Mouse (Mus musculus) midbrain, postnatal 0 days (tissue): ENCODE data around the gene Lpar1. TPM values are rescaled to one million over a fixed set of nuclear protein-coding genes. Genes with fewer than 3 reads are reported as not detected.

Source experiments
- ATAC-seq: fragments of 200-750 bp; cut with Nextera tagmentation; 2 replicates; pipeline ENCODE4 v1.8.0; 2017; ENCODE audit warnings: moderate number of reproducible peaks, mild to moderate bottlenecking, moderate TSS enrichment, moderate library complexity; ENCODE audit not compliant: low FRiP score
- DNase-seq: peaks from one replicate; pipeline ENCODE4 v3.0.0-alpha.2; 2015; ENCODE audit warnings: low spot score
- H3K27ac ChIP-seq: fragments of 300-500 bp; sonication (generic); 2 replicates; pipeline ENCODE4 v1.5.1; 2014; ENCODE audit warnings: low read depth, mild to moderate bottlenecking, low read length, mixed read lengths
- H3K27me3 ChIP-seq: fragments of 300-500 bp; sonication (generic); 2 replicates; pipeline ENCODE4 v1.6.1; 2014; ENCODE audit warnings: low read length, control low read depth, mixed read lengths; ENCODE audit not compliant: insufficient read depth
- H3K36me3 ChIP-seq: fragments of 300-500 bp; sonication (generic); 2 replicates; pipeline ENCODE4 v1.6.1; 2014; ENCODE audit warnings: low read length, control low read depth, mixed read lengths; ENCODE audit not compliant: insufficient read depth
- H3K4me1 ChIP-seq: fragments of 300-500 bp; sonication (generic); 2 replicates; pipeline ENCODE4 v1.6.1; 2014; ENCODE audit warnings: mild to moderate bottlenecking, control low read depth, antibody characterized with exemption, low read length, mixed read lengths; ENCODE audit not compliant: insufficient read depth
- H3K4me2 ChIP-seq: fragments of 300-500 bp; sonication (generic); 2 replicates; pipeline ENCODE4 v1.6.1; 2014; ENCODE audit warnings: low read depth, mild to moderate bottlenecking, low read length, mixed read lengths; ENCODE audit not compliant: poor library complexity, severe bottlenecking
- H3K4me3 ChIP-seq: fragments of 300-500 bp; sonication (generic); 2 replicates; pipeline ENCODE4 v1.5.1; 2014; ENCODE audit warnings: low read depth, mild to moderate bottlenecking, low read length, moderate library complexity
- H3K9ac ChIP-seq: fragments of 300-500 bp; sonication (generic); replicated peaks from 2 replicates; pipeline ENCODE4 v1.6.1; 2014; ENCODE audit warnings: mild to moderate bottlenecking, low read length, moderate library complexity, mixed read lengths; ENCODE audit not compliant: poor library complexity, severe bottlenecking
- H3K9me3 ChIP-seq: fragments of 300-500 bp; sonication (generic); 2 replicates; pipeline ENCODE4 v1.6.1; 2016; ENCODE audit warnings: low read length, control low read depth
- CTCF ChIP-seq: IDR thresholded peaks from 2 replicates; pipeline ENCODE4 v1.5.1; 2016; ENCODE audit warnings: antibody characterized with exemption, mild to moderate bottlenecking
- WGBS: fragments of 180-500 bp; shearing (Covaris S2); extraction: QIAGEN DNeasy Blood & Tissue Kit; methylation state at CpG from one replicate; pipeline ENCODE4 v1.1.7; 2014; 5-methylcytosine and 5-hydroxymethylcytosine counted together
- polyA plus RNA-seq: library from polyadenylated mRNA; unstranded; fragments of >200 nt; fragmentation: Nextera tagmentation; extraction: Ambion mirVana; gene quantifications from 2 replicates; pipeline ENCODE4 v1.2.1, GENCODE M21; 2015
- total RNA-seq: library from RNA; depleted of rRNA; stranded (reverse); fragments of >200 nt; gene quantifications from 2 replicates; pipeline ENCODE4 v1.2.3, GENCODE M21; 2014

The Lpar1 gene
- total and polyA plus RNA-seq, 2 experiments from 2014 or later, result 19.1 to 28.7 TPM

DNA sequence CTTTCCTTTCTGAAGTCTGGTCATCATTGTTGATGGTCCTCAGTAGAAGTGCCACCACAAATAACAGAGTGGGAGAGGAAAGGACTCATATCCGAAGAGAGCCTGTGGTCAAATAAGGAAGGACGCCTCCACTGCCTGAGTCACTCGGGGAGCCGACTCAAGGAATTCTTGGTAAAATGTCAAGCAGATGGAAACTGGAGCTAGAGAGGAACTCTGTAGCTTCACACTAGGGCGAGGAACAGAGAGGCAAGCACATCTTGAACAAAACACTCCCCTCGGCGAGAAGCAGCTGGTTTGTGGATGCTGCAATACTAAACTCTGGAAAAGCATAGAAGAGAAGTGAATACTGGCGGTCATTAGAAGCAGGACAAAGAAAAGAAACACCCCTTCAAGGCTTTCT, 76.0 kb downstream of the Lpar1 start:
- no peak for ATAC-seq
- no peaks in the 10 kb centered on the region for H3K36me3 ChIP-seq
- DNase-seq, result no peak
- H3K4me3 ChIP-seq, result no peak overlapping the region
- TF ChIP-seq CTCF, result no peak
- no peaks in the 10 kb centered on the region for H3K9me3 ChIP-seq
- H3K4me1 ChIP-seq, result no peaks in the 10 kb centered on the region
- H3K4me2 ChIP-seq, result no peak overlapping the region
- 94% methylated on average over 8 of the region's 8 CpGs for WGBS
- H3K9ac ChIP-seq, result no peak overlapping the region
- no peak overlapping the region for H3K27ac ChIP-seq
- no peaks in the 10 kb centered on the region for H3K27me3 ChIP-seq

DNA sequence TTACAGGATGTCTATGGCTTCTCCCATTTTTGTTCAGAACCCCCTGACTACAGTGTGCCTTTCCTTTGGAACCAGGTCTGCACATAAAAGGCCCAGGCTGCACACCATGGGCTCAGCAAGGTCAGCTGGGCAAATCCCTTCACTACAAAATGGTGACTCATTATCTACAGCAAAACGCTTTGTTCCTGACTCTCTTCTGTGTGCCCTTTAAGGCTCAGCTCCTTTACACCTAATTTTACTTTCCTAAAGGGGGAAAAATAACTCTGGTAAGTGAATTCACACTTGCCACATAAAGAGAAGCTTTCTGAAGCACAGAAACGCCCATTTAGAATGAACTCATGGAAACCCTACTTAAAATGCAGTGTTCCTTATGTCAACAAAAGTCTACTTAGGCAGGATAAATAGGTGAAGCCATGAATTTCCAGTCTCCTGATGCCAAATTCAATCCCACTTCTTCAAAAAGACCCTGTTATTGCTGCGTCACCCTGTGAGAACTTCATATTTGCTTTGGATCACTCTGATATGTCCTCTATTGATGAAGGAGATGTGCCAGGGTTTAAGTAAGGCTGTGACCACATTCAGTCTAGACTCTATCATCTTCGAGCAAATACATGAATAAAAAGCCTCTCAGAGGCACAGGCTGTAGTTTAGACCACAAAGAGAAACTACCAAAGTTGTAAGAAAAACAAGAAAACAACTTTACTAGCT, 82.3 kb downstream of the Lpar1 start:
- WGBS, result 66% methylated on average over 4 of the region's 4 CpGs
- H3K4me2 ChIP-seq, result no peak overlapping the region
- ATAC-seq, result no peak

DNA sequence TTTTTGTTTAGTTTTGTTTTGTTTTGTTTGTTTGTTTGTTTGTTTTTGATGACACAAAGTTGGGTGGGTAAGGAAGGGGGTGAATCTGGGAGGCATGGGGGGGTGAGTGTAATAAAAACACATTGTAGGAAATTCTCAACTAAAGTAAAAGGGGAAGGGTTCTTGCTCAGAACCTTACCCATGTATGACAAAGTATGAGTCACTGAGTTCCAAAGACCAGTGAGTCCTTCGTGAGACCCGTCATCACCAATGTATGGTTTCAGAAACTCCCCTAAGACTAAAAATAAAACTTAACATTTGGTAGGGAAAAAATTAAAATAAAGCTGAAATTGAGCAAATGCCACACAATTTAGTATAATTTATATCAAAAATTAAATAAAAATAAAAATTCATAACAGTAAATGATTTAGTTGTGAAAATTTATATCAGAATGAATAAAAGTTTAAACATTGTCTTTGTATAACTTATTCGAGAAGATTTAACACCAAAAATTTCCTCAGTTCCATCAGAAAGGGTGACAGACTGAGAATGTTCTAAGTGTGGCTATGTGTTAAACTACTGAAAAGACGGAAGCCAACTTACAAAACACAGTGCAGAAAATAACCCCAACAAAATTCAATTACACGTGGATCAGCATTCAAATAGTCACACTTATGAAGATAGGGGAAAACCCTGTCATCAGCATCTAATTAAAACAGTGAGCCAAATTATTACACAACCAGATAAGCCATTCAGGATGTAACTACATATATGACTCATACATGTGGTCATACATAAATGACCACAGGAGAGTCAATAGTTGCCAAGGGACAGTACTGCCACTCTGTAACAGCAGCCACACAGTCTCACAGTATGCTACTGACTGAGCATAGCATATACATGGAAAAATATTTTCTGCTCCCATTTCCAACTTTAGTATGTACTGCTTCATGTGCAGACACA, 83.8 kb downstream of the Lpar1 start:
- H3K27me3 ChIP-seq, result no peaks in the 10 kb centered on the region
- no peak overlapping the region for H3K4me3 ChIP-seq
- no peaks in the 10 kb centered on the region for H3K36me3 ChIP-seq
- 95% methylated on average over 5 of the region's 5 CpGs for WGBS
- H3K9me3 ChIP-seq, result no peaks in the 10 kb centered on the region
- H3K4me2 ChIP-seq, result no peak overlapping the region
- TF ChIP-seq CTCF, result no peak
- ATAC-seq, result no peak
- H3K4me1 ChIP-seq, result no peaks in the 10 kb centered on the region
- no peak for DNase-seq
- H3K27ac ChIP-seq, result no peak overlapping the region
- H3K9ac ChIP-seq, result no peak overlapping the region

More for the DNA sequence above, 82.3 kb downstream of the Lpar1 start:
- DNase-seq, result no peak
- no peak overlapping the region for H3K9ac ChIP-seq
- no peaks in the 10 kb centered on the region for H3K27me3 ChIP-seq
- H3K4me1 ChIP-seq, result no peaks in the 10 kb centered on the region
- H3K36me3 ChIP-seq, result no peaks in the 10 kb centered on the region
- H3K4me3 ChIP-seq, result no peak overlapping the region
- H3K27ac ChIP-seq, result no peak overlapping the region
- TF ChIP-seq CTCF, result no peak
- H3K9me3 ChIP-seq, result no peaks in the 10 kb centered on the region

- TF ChIP-seq CTCF, result no peak
- H3K27ac ChIP-seq, result no peak overlapping the region
- no peaks in the 10 kb centered on the region for H3K9me3 ChIP-seq
- H3K4me1 ChIP-seq, result no peaks in the 10 kb centered on the region
- 82% methylated on average over 7 of the region's 7 CpGs for WGBS
- H3K27me3 ChIP-seq, result no peaks in the 10 kb centered on the region
- no peak overlapping the region for H3K4me3 ChIP-seq
- ATAC-seq (no peak), DNase-seq (no peak)
- no peak overlapping the region for H3K4me2 ChIP-seq
- no peaks in the 10 kb centered on the region for H3K36me3 ChIP-seq
- no peak overlapping the region for H3K9ac ChIP-seq
These were observed 84.7 kb downstream of the Lpar1 start for GRCm38 (mm10) chr4:58469035-58469434.

DNA sequence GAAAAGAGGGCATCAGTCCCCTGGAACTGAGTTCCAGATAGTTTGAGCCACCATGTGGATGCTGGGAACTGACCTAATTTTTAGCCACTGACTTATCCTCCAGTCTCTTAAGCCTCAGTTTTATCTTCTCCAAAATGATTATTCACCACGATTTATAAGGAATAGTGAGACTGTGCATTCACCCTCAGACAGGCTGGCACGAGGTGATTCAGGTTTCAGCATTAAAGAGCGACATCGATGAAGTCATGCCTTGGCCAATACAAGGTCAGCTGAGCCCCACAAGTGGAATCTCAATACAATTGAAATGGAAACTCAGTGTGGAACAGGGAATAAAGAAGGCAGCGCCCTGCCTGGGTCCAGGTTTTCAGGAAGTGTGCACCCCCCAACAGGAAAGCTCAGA, 88.1 kb downstream of the Lpar1 start:
- no peak for TF ChIP-seq CTCF
- Histone ChIP-seq H3K4me3 (no peak overlapping the region), H3K4me1 (no peaks in the 10 kb centered on the region), H3K27me3 (no peaks in the 10 kb centered on the region), H3K9ac (no peak overlapping the region), H3K36me3 (no peaks in the 10 kb centered on the region), H3K9me3 (no peaks in the 10 kb centered on the region), H3K4me2 (no peak overlapping the region), H3K27ac (no peak overlapping the region)
- WGBS, result 88% methylated on average over 5 of the region's 5 CpGs
- no peak for DNase-seq
- no peak for ATAC-seq
